Mouse (Mus musculus) hematopoietic multipotent progenitor cell, adult 10-12 weeks (in vitro differentiated cells): ENCODE measurements around the gene Gm10647. TPM values are rescaled to one million over a fixed set of nuclear protein-coding genes. Genes with fewer than 3 reads are reported as not detected.

Experiments
- polyA plus RNA-seq: library from polyadenylated mRNA; stranded (reverse); fragments of >175 nt; gene quantifications from 2 replicates; pipeline ENCODE4 v1.2.3, GENCODE M21; 2012; ENCODE audit warnings: low replicate concordance

Gm10647 gene
- polyA plus RNA-seq = not detected in 2 replicates

GRCm38 (mm10) chr9:66796739-66797138 lies at the start of gene Gm10647:
Gene Gm10647 (plus strand): TSS chr9:66797039.

GRCm38 (mm10) chr9:66795464-66796324 lies 1.1 kb upstream of the Gm10647 start, which contains the start of gene Aph1b:
Gene Aph1b (minus strand): TSS chr9:66795490.

GRCm38 (mm10) chr9:66834318-66835096 lies 37.7 kb downstream of the Gm10647 start, which contains the start of gene Aph1c:
Gene Aph1c (minus strand): TSS chr9:66834726.

Other genes starting within 250 kb of the Gm10647 start
- 21.0 and 61.9 TPM in 2 replicates for gene Usp3, start 203.9 kb upstream of the Gm10647 start, polyA plus RNA-seq
- 0.53 and 1.4 TPM in 2 replicates for gene Car12, start 83.4 kb upstream of the Gm10647 start, polyA plus RNA-seq
- gene Aph1b, start 1.5 kb upstream of the Gm10647 start, polyA plus RNA-seq = 0.90 and 1.1 TPM in 2 replicates
- gene Aph1c, start 37.7 kb downstream of the Gm10647 start, polyA plus RNA-seq = 0.25 and 0.51 TPM in 2 replicates
- gene Rab8b, start 122.6 kb downstream of the Gm10647 start, polyA plus RNA-seq = 2.8 and 7.8 TPM in 2 replicates
- gene Rps27l, start 149.0 kb downstream of the Gm10647 start, polyA plus RNA-seq = 5.9 and 54.4 TPM in 2 replicates
- gene Lactb, start 178.4 kb downstream of the Gm10647 start, polyA plus RNA-seq = 11.9 and 27.6 TPM in 2 replicates